Mouse (Mus musculus) heart, embryonic 14.5 days (tissue): Measurements from ENCODE around the gene Xbp1. TPM values are rescaled to one million over a fixed set of nuclear protein-coding genes. Genes with fewer than 3 reads are reported as not detected.
"Not testable (repeated sequence)": the region's sequence is repeated elsewhere in the genome, so short reads cannot be mapped to it uniquely, and the experiment has no call there.

Experiments used
- ATAC-seq: fragments of 200-750 bp; cut with Nextera tagmentation; 2 replicates; pipeline ENCODE4 v1.8.0; 2017; ENCODE audit warnings: low read depth, moderate TSS enrichment; ENCODE audit not compliant: insufficient number of reproducible peaks, insufficient read depth, low FRiP score
- H3K27ac ChIP-seq, 2 experiments: fragments of 200-500 bp in 1 of 2; fragments of 300-500 bp in 1 of 2; sonication (generic) in 1 of 2; replicated peaks in 1 of 2; 2 replicates each; pipeline ENCODE4 v1.5.1; 2012 to 2014; ENCODE audit warnings: low read depth in 2 of 2, low read length in 2 of 2, control low read depth in 1 of 2, mild to moderate bottlenecking in 1 of 2, mixed read lengths in 1 of 2; ENCODE audit not compliant: control insufficient read depth in 1 of 2, insufficient read depth in 1 of 2
- H3K27me3 ChIP-seq: fragments of 300-500 bp; sonication (generic); 2 replicates; pipeline ENCODE4 v1.6.1; 2014; ENCODE audit warnings: mild to moderate bottlenecking, low read length, control low read depth; ENCODE audit not compliant: control insufficient read depth, insufficient read depth
- H3K36me3 ChIP-seq: fragments of 300-500 bp; sonication (generic); 2 replicates; pipeline ENCODE4 v1.6.1; 2014; ENCODE audit warnings: mild to moderate bottlenecking, control low read depth, low read length, mixed read lengths; ENCODE audit not compliant: control insufficient read depth, insufficient read depth
- H3K4me1 ChIP-seq, 2 experiments: fragments of 200-500 bp in 1 of 2; fragments of 300-500 bp in 1 of 2; sonication (generic) in 1 of 2; 2 replicates each; pipeline ENCODE4 v1.6.1; 2012 to 2014; ENCODE audit warnings: low read length in 2 of 2, control low read depth in 1 of 2, mixed read lengths in 1 of 2; ENCODE audit not compliant: control insufficient read depth in 2 of 2, insufficient read depth in 2 of 2
- H3K4me2 ChIP-seq: fragments of 300-500 bp; sonication (generic); 2 replicates; pipeline ENCODE4 v1.6.1; 2014; ENCODE audit warnings: mild to moderate bottlenecking, low read length
- H3K4me3 ChIP-seq, 2 experiments: fragments of 200-500 bp in 1 of 2; fragments of 300-500 bp in 1 of 2; sonication (generic) in 1 of 2; 2 replicates each; pipeline ENCODE4 v1.5.1; 2012 to 2014; ENCODE audit warnings: low read length in 2 of 2, mild to moderate bottlenecking in 2 of 2, control low read depth in 1 of 2, low read depth in 1 of 2, moderate library complexity in 1 of 2; ENCODE audit not compliant: control insufficient read depth in 1 of 2, insufficient read depth in 1 of 2
- H3K9ac ChIP-seq: fragments of 300-500 bp; sonication (generic); 2 replicates; pipeline ENCODE4 v1.6.1; 2014; ENCODE audit warnings: mild to moderate bottlenecking, low read length
- H3K9me3 ChIP-seq: fragments of 300-500 bp; sonication (generic); 2 replicates; pipeline ENCODE4 v1.6.1; 2016; ENCODE audit warnings: low read length, control low read depth; ENCODE audit not compliant: control insufficient read depth
- WGBS: fragments of 180-500 bp; shearing (Covaris S2); extraction: QIAGEN DNeasy Blood & Tissue Kit; methylation state at CpG from one replicate; pipeline ENCODE4 v1.1.7; 2014; 5-methylcytosine and 5-hydroxymethylcytosine counted together
- polyA plus RNA-seq: library from polyadenylated mRNA; unstranded; fragments of >200 nt; fragmentation: Nextera tagmentation; extraction: Ambion mirVana; gene quantifications from 2 replicates; pipeline ENCODE4 v1.2.1, GENCODE M21; 2014

The Xbp1 gene
- polyA plus RNA-seq, 1 experiment from 2014 or later = 114 TPM

DNA sequence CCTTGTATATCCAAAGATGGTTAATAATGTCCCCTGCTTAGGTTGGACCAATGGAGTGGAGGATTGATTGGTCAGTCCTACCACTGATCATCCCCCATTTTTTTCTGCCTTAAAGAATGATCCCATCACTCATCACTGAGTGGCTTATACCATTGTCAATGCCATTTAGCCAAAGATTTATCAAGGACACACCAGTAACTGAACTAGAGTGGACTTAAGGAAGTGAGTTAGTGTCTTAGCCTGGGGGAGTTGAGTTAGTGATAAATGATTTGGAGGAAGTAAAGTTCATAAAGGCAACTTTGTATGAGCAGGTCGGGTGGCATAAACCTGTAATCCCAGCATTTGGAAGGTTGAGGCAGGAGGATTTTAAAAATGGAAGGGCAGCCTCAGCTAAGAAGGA lies 22.8 kb downstream of the Xbp1 start:
- Histone ChIP-seq H3K27ac (no peak overlapping the region), H3K36me3 (peaks cover 15% of the 10 kb centered on the region), H3K4me2 (no peak overlapping the region), H3K9me3 (no peaks in the 10 kb centered on the region), H3K4me1 (peaks cover 3 to 12% of the 10 kb centered on the region in 2 experiments; a peak in 3 of 4 replicates), H3K4me3 (no peak overlapping the region), H3K27me3 (no peaks in the 10 kb centered on the region), H3K9ac (no peak overlapping the region)
- WGBS = 85% methylated on average over 1 of the region's 1 CpGs
- no peak for ATAC-seq

- H3K9me3 ChIP-seq, H3K27me3 ChIP-seq, ATAC-seq, H3K4me3 ChIP-seq, H3K36me3 ChIP-seq, H3K9ac ChIP-seq, H3K4me2 ChIP-seq, H3K27ac ChIP-seq: not testable (repeated sequence)
- whole genome bisulfite sequencing = 74% methylated on average over 1 of the region's 1 CpGs
- H3K4me1 ChIP-seq = peaks cover 3 to 12% of the 10 kb centered on the region in 2 experiments; a peak in 3 of 4 replicates
These were observed 24.2 kb downstream of the Xbp1 start for GRCm38 (mm10) chr11:5544709-5545108.

DNA sequence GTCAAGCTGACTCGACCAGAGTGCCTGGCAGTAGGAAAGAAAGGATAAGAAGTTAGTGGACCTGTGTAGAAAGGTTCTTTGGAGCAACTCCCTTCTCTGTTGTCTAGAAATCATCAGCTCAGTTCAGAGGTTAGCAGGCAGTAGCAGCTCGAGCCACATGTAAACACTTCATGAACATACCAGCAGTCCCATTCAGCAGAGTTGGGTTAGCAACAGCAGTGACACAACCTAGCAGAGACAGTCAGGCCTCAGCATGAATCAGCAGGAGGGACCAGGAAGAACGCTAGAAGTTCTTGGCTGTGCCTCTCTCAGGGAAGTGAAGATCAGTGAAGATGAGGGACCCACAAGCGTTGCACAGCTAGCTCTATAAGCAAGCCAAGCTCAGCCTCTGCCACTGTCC lies 25.0 kb downstream of the Xbp1 start:
- H3K36me3 ChIP-seq = no peaks in the 10 kb centered on the region
- no peak overlapping the region for H3K27ac ChIP-seq
- H3K27me3 ChIP-seq = no peaks in the 10 kb centered on the region
- ATAC-seq = no peak
- 71% methylated on average over 4 of the region's 4 CpGs for WGBS
- no peak overlapping the region for H3K4me3 ChIP-seq
- H3K4me1 ChIP-seq = peaks cover under 1 to 8% of the 10 kb centered on the region in 2 experiments; a peak in 3 of 4 replicates
- no peak overlapping the region for H3K9ac ChIP-seq
- H3K9me3 ChIP-seq = no peaks in the 10 kb centered on the region
- no peak overlapping the region for H3K4me2 ChIP-seq

GRCm38 (mm10) chr11:5546693-5547092 lies 26.2 kb downstream of the Xbp1 start:
- no peak overlapping the region for H3K9ac ChIP-seq
- no peaks in the 10 kb centered on the region; a peak in 1 of 4 replicates for H3K4me1 ChIP-seq
- H3K9me3 ChIP-seq = no peaks in the 10 kb centered on the region
- H3K27ac ChIP-seq = no peak overlapping the region
- no peaks in the 10 kb centered on the region for H3K27me3 ChIP-seq
- WGBS = 57% methylated on average over 3 of the region's 3 CpGs
- no peak for ATAC-seq
- H3K36me3 ChIP-seq = no peaks in the 10 kb centered on the region
- no peak overlapping the region for H3K4me3 ChIP-seq
- no peak overlapping the region for H3K4me2 ChIP-seq

DNA sequence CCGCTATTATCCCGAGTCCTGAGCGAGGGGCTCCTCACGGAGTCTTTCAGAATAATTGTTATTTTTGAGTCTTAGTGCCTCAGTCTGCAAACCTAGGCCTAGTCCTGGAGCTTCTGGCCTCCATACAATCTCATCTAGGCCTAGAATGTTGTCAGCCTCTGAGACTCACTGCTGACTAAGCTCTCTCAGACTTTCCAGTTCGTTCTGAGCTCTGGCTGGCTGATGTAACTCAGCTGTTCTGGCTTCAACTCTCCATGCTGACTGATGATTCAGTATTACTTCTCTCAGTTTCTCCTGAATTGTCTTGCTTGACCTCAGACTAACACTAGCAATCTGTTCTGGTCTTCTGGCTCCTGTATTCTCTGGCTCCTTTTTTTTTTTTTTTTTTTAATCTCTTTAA lies 31.0 kb downstream of the Xbp1 start:
- no peaks in the 10 kb centered on the region for H3K4me1 ChIP-seq
- H3K4me3 ChIP-seq = no peak overlapping the region
- H3K4me2 ChIP-seq = no peak overlapping the region
- H3K27me3 ChIP-seq = no peaks in the 10 kb centered on the region
- H3K9ac ChIP-seq = no peak overlapping the region
- no peaks in the 10 kb centered on the region for H3K9me3 ChIP-seq
- 81% methylated on average over 5 of the region's 5 CpGs for WGBS
- H3K36me3 ChIP-seq = no peaks in the 10 kb centered on the region
- H3K27ac ChIP-seq = no peak overlapping the region
- no peak; the same call in 1 of the 2 replicates for ATAC-seq

- Histone ChIP-seq H3K9me3 (no peaks in the 10 kb centered on the region), H3K4me3 (no peak overlapping the region), H3K4me2 (no peak overlapping the region), H3K9ac (no peak overlapping the region), H3K27me3 (no peaks in the 10 kb centered on the region), H3K27ac (no peak overlapping the region), H3K36me3 (no peaks in the 10 kb centered on the region), H3K4me1 (no peaks in the 10 kb centered on the region)
- 54% methylated on average over 1 of the region's 1 CpGs for whole genome bisulfite sequencing
- ATAC-seq = no peak
These were observed 31.5 kb downstream of the Xbp1 start for GRCm38 (mm10) chr11:5551931-5552330.

- no peak for ATAC-seq
- Histone ChIP-seq H3K9ac (no peak overlapping the region), H3K4me2 (no peak overlapping the region), H3K36me3 (no peaks in the 10 kb centered on the region), H3K27ac (no peak overlapping the region), H3K4me1 (peaks cover 4% of the 10 kb centered on the region in 2 experiments; a peak in 3 of 4 replicates), H3K9me3 (no peaks in the 10 kb centered on the region), H3K4me3 (no peak overlapping the region), H3K27me3 (no peaks in the 10 kb centered on the region)
- 72% methylated on average over 3 of the region's 3 CpGs for WGBS
These were observed 39.8 kb downstream of the Xbp1 start for GRCm38 (mm10) chr11:5560273-5560672.

DNA sequence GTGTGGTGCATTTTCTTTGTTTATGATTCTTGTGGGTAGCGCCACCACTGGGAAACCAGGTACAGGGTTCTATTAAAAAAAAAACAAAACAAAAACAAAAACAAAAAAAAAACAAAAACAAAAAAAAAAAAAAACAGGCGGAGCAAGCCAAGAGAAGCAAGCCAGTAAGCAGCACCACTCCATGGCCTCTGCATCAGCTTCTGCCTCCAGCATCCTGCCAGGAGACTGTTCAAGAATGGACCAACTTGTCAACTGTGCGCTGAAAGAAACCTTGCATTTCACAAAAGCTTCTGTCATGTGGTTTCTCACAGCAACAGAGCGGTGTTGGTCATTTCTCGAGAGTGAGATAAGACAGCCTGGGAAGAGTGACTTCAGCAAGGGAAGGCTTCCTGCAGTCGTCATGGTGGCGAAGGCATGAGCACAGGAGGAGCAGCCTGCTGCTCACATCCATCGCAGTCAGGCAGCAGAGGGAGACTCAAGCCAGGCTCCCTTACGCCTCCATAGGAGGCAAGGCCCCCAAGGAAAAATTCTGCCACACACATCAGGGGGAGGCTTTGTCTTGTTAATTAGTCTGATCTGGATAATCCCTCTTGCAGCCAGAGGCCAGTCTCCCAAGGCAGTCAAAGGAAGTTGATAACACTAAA lies 42.3 kb downstream of the Xbp1 start:
- Histone ChIP-seq H3K27me3 (no peaks in the 10 kb centered on the region), H3K9me3 (no peaks in the 10 kb centered on the region), H3K27ac (no peak overlapping the region), H3K4me1 (peaks cover 4% of the 10 kb centered on the region in 2 experiments; a peak in 3 of 4 replicates), H3K36me3 (no peaks in the 10 kb centered on the region), H3K4me3 (no peak overlapping the region), H3K4me2 (no peak overlapping the region), H3K9ac (no peak overlapping the region)
- WGBS = 20% methylated on average over 9 of the region's 9 CpGs
- ATAC-seq = no peak
